Mouse (Mus musculus): ENCODE data around the gene Stxbp6. TPM values are rescaled to one million over a fixed set of nuclear protein-coding genes. Genes with fewer than 3 reads are reported as not detected.

The Stxbp6 gene
- polyA plus RNA-seq, 1 experiment from 2014 or later, result 9.3 TPM

GRCm38 (mm10) chr12:44993391-44993790 is 81.1 kb downstream of the Stxbp6 start:
- TF ChIP-seq CTCF (IDR thresholded peaks at IDR 0.05; ENCODE audit: low read depth) (no peak), EP300 (optimal IDR thresholded peaks at IDR 0.05) (no peak)
- Histone ChIP-seq H3K27me3 (ENCODE audit: control insufficient read depth, insufficient read depth, low read length) (no peaks in the 10 kb centered on the region), H3K27ac (replicated peaks) (no peak overlapping the region), H3K4me2 (replicated peaks; ENCODE audit: low read depth) (no peak overlapping the region), H3K9me3 (ENCODE audit: control insufficient read depth, low read length) (no peaks in the 10 kb centered on the region), H3K36me3 (ENCODE audit: control insufficient read depth, insufficient read depth, low read length) (no peaks in the 10 kb centered on the region), H3K9ac (ENCODE audit: low read length) (no peak overlapping the region), H3K4me3 (ENCODE audit: low read depth, low read length) (no peak overlapping the region), H3K4me1 (replicated peaks; ENCODE audit: control insufficient read depth, insufficient read depth) (no peaks in the 10 kb centered on the region)
- 86% methylated on average over 3 of the region's 3 CpGs for WGBS
- DNase-seq (ENCODE audit: low spot score) (no peak), ATAC-seq (ENCODE audit: low FRiP score, low TSS enrichment) (no peak)

GRCm38 (mm10) chr12:44992847-44993246 is 81.7 kb downstream of the Stxbp6 start:
- no peak overlapping the region for H3K4me2 ChIP-seq (replicated peaks; ENCODE audit: low read depth)
- 77% methylated on average over 4 of the region's 4 CpGs for WGBS
- TF ChIP-seq CTCF (IDR thresholded peaks at IDR 0.05; ENCODE audit: low read depth) (no peak), EP300 (optimal IDR thresholded peaks at IDR 0.05) (no peak)
- H3K27me3 ChIP-seq (ENCODE audit: control insufficient read depth, insufficient read depth, low read length), result no peaks in the 10 kb centered on the region
- no peak overlapping the region for H3K9ac ChIP-seq (ENCODE audit: low read length)
- H3K4me3 ChIP-seq (ENCODE audit: low read depth, low read length), result no peak overlapping the region
- H3K4me1 ChIP-seq (replicated peaks; ENCODE audit: control insufficient read depth, insufficient read depth), result no peaks in the 10 kb centered on the region
- H3K27ac ChIP-seq (replicated peaks), result no peak overlapping the region
- no peaks in the 10 kb centered on the region for H3K9me3 ChIP-seq (ENCODE audit: control insufficient read depth, low read length)
- ATAC-seq (ENCODE audit: low FRiP score, low TSS enrichment) (no peak), DNase-seq (ENCODE audit: low spot score) (no peak)
- H3K36me3 ChIP-seq (ENCODE audit: control insufficient read depth, insufficient read depth, low read length), result no peaks in the 10 kb centered on the region

- TF ChIP-seq EP300 (optimal IDR thresholded peaks at IDR 0.05) (no peak), CTCF (IDR thresholded peaks at IDR 0.05; ENCODE audit: low read depth) (no peak)
- no peak overlapping the region for H3K27ac ChIP-seq (replicated peaks)
- H3K27me3 ChIP-seq (ENCODE audit: control insufficient read depth, insufficient read depth, low read length), result no peaks in the 10 kb centered on the region
- WGBS, result 57% methylated on average over 9 of the region's 9 CpGs
- no peak overlapping the region for H3K9ac ChIP-seq (ENCODE audit: low read length)
- H3K9me3 ChIP-seq (ENCODE audit: control insufficient read depth, low read length), result no peaks in the 10 kb centered on the region
- no peak overlapping the region for H3K4me3 ChIP-seq (ENCODE audit: low read depth, low read length)
- no peak for ATAC-seq (ENCODE audit: low FRiP score, low TSS enrichment)
- no peaks in the 10 kb centered on the region for H3K36me3 ChIP-seq (ENCODE audit: control insufficient read depth, insufficient read depth, low read length)
- H3K4me1 ChIP-seq (replicated peaks; ENCODE audit: control insufficient read depth, insufficient read depth), result no peaks in the 10 kb centered on the region
- H3K4me2 ChIP-seq (replicated peaks; ENCODE audit: low read depth), result no peak overlapping the region
- no peak for DNase-seq (ENCODE audit: low spot score)
Measured at GRCm38 (mm10) chr12:44990379-44990778, 84.1 kb downstream of the Stxbp6 start.

- Histone ChIP-seq H3K4me2 (replicated peaks; ENCODE audit: low read depth) (no peak overlapping the region), H3K9me3 (ENCODE audit: control insufficient read depth, low read length) (no peaks in the 10 kb centered on the region), H3K27ac (replicated peaks) (no peak overlapping the region), H3K27me3 (ENCODE audit: control insufficient read depth, insufficient read depth, low read length) (no peaks in the 10 kb centered on the region), H3K4me3 (ENCODE audit: low read depth, low read length) (no peak overlapping the region), H3K4me1 (replicated peaks; ENCODE audit: control insufficient read depth, insufficient read depth) (no peaks in the 10 kb centered on the region), H3K36me3 (ENCODE audit: control insufficient read depth, insufficient read depth, low read length) (no peaks in the 10 kb centered on the region), H3K9ac (ENCODE audit: low read length) (no peak overlapping the region)
- TF ChIP-seq EP300 (optimal IDR thresholded peaks at IDR 0.05) (no peak), CTCF (IDR thresholded peaks at IDR 0.05; ENCODE audit: low read depth) (no peak)
- DNase-seq (ENCODE audit: low spot score) (no peak), ATAC-seq (ENCODE audit: low FRiP score, low TSS enrichment) (no peak)
- 83% methylated on average over 4 of the region's 4 CpGs for WGBS
Measured at GRCm38 (mm10) chr12:44989011-44989410, 85.5 kb downstream of the Stxbp6 start.

GRCm38 (mm10) chr12:44987762-44988161 is 86.7 kb downstream of the Stxbp6 start:
- no peak for DNase-seq (ENCODE audit: low spot score)
- H3K9ac ChIP-seq (ENCODE audit: low read length), result no peak overlapping the region
- H3K36me3 ChIP-seq (ENCODE audit: control insufficient read depth, insufficient read depth, low read length), result no peaks in the 10 kb centered on the region
- no peaks in the 10 kb centered on the region for H3K4me1 ChIP-seq (replicated peaks; ENCODE audit: control insufficient read depth, insufficient read depth)
- no peak overlapping the region for H3K27ac ChIP-seq (replicated peaks)
- no peak overlapping the region for H3K4me2 ChIP-seq (replicated peaks; ENCODE audit: low read depth)
- no peak overlapping the region for H3K4me3 ChIP-seq (ENCODE audit: low read depth, low read length)
- no peak for ATAC-seq (ENCODE audit: low FRiP score, low TSS enrichment)
- no peaks in the 10 kb centered on the region for H3K9me3 ChIP-seq (ENCODE audit: control insufficient read depth, low read length)
- no peaks in the 10 kb centered on the region for H3K27me3 ChIP-seq (ENCODE audit: control insufficient read depth, insufficient read depth, low read length)
- TF ChIP-seq EP300 (optimal IDR thresholded peaks at IDR 0.05) (no peak), CTCF (IDR thresholded peaks at IDR 0.05; ENCODE audit: low read depth) (no peak)
- 8% methylated on average over 1 of the region's 1 CpGs for WGBS

- H3K4me3 ChIP-seq (ENCODE audit: low read depth, low read length), result no peak overlapping the region
- no peak for DNase-seq (ENCODE audit: low spot score)
- no peak overlapping the region for H3K9ac ChIP-seq (ENCODE audit: low read length)
- no peak for TF ChIP-seq CTCF (IDR thresholded peaks at IDR 0.05; ENCODE audit: low read depth)
- TF ChIP-seq EP300 (optimal IDR thresholded peaks at IDR 0.05), result no peak
- ATAC-seq (ENCODE audit: low FRiP score, low TSS enrichment), result no peak
- H3K27ac ChIP-seq (replicated peaks), result no peak overlapping the region
- no peaks in the 10 kb centered on the region for H3K9me3 ChIP-seq (ENCODE audit: control insufficient read depth, low read length)
- H3K4me1 ChIP-seq (replicated peaks; ENCODE audit: control insufficient read depth, insufficient read depth), result no peaks in the 10 kb centered on the region
- H3K27me3 ChIP-seq (ENCODE audit: control insufficient read depth, insufficient read depth, low read length), result no peaks in the 10 kb centered on the region
- no peak overlapping the region for H3K4me2 ChIP-seq (replicated peaks; ENCODE audit: low read depth)
- H3K36me3 ChIP-seq (ENCODE audit: control insufficient read depth, insufficient read depth, low read length), result no peaks in the 10 kb centered on the region
- WGBS, result 55% methylated on average over 5 of the region's 5 CpGs
Measured at GRCm38 (mm10) chr12:44979316-44979848, 95.1 kb downstream of the Stxbp6 start.
